Mouse (Mus musculus) T-helper 1 cell (primary cell): ENCODE measurements around the gene Olfr1015.

ENCODE experiments used
- in situ Hi-C: fragments of 300-600 bp; cut with MboI, MseI; formaldehyde crosslinking; loops from one replicate; pipeline ENCODE4 v1.15.1; 2025; ENCODE audit warnings: high pct_unique_total_duplicates

The Olfr1015 gene

GRCm38 (mm10) chr2:85781717-85782116 is at the start of gene Olfr1015:
Olfr1015 (plus strand) TSS chr2:85782017.
- in situ Hi-C loops, result no loop called here

- in situ Hi-C loops, result no loop called here
Observed at GRCm38 (mm10) chr2:85753822-85754221, 28.0 kb upstream of the Olfr1015 start.

DNA sequence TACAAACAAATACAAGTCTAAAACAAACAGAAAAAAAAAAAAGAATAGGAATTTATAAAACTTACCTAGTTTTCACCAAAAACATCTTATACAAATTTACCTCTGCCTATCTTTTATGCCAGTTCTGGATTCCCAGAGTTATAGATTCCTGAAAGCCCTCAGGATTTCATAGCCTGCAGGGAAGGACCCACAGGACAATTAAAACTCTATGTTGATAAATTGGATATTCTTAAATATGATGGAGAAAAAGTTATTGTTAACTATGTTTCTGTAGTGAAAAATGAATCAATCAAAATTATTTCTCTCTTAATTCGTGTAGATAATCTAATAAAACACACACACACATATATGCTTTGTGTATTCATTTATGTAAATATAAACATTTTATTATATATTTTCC is 19.2 kb upstream of the Olfr1015 start, which contains the start of gene Olfr1012:
Gene Olfr1012 (minus strand): TSS at position 101 of the 400 bp plus-strand sequence.
- in situ Hi-C loops, result no loop called here

GRCm38 (mm10) chr2:85766798-85767197 is 15.0 kb upstream of the Olfr1015 start, which contains the start of gene Olfr1013:
Olfr1013 (plus strand) TSS chr2:85767098.
- in situ Hi-C loops, result no loop called here

GRCm38 (mm10) chr2:85772413-85772812 is 9.4 kb upstream of the Olfr1015 start, which contains the start of gene Olfr1014:
Olfr1014 (plus strand) TSS chr2:85772713.
- in situ Hi-C loops, result no loop called here

GRCm38 (mm10) chr2:85792331-85792730 is 10.5 kb downstream of the Olfr1015 start:
- in situ Hi-C loops, result no loop called here

DNA sequence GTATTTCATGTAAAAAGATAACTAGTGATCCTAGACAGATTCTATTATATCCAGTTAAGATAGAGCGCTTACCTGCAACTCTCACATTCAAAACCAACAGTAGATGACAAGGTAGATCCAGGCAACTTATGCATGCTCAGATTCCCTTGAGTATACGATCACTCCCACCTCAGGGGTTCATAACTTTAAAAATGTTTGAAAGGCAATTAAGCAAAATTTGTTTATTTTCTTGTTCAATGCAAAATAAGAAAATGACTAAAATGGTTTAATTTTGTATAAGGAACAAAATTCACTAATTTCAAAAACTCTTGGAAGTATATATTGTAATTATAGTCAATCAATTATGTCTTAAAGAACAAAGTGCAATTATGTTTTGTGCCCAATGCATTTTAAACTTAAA is 20.6 kb downstream of the Olfr1015 start, which contains the start of gene Olfr1016:
Gene Olfr1016 (minus strand): TSS at position 101 of the 400 bp plus-strand sequence.
- in situ Hi-C loops, result no loop called here

DNA sequence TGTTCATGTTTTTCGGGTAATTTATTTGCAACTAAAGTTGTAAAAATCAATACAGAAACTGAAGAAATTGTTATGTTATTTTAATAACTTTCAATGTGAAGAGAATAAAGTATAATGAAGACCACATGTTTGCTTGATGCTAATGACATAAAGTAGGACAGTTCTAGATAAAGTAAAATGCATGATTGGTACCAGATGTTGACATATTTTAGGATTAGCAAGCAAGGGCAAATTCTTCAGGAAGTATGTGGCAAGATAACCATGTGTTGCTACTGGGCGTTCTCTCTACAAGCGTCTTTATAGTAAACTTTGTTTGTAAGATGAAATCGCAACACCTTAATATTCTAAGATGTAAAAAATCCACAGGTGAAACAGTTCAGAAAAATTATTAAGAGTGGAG is 22.7 kb downstream of the Olfr1015 start:
- in situ Hi-C loops, result no loop called here

- in situ Hi-C loops, result no loop called here
Observed at GRCm38 (mm10) chr2:85818179-85818578, 36.4 kb downstream of the Olfr1015 start, which contains the start of gene Olfr1018. Olfr1018 (plus strand) TSS chr2:85818479.
